Mouse (Mus musculus): ENCODE results near the gene Crym.

Crym gene

DNA sequence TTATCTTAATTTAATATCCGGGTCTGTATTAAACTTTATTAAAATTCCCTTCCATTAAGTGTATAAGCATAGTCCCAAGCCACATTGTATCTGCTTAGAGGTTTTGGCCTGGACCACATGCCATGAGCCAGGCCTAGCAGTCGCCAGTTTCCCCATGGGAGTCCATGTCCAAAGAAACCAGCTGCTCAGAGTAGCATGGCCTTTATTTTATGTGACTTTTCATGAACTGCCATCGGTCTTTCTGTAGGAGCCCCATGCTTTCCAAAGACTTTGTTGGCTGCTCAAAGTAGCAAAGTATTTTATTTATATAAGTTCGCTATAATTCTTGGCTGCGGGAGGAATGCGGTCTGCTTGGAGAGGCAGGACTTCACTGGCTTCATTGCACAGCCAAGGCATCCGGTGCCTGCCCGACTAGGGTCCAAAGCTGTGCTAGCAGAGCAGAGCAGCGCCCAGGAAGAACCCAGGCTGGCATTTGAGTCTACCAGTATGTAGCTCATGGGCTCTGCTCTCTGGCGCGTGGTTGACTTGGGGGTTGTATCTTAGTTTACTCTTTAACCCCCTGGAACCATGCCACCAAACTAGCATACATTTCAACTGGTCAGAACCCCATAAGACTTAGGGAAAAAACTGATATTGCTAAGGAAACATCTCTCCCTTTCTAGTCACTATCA, 38.2 kb downstream of the Crym start:
- DNase-seq (ENCODE audit: low spot score), result no peak

DNA sequence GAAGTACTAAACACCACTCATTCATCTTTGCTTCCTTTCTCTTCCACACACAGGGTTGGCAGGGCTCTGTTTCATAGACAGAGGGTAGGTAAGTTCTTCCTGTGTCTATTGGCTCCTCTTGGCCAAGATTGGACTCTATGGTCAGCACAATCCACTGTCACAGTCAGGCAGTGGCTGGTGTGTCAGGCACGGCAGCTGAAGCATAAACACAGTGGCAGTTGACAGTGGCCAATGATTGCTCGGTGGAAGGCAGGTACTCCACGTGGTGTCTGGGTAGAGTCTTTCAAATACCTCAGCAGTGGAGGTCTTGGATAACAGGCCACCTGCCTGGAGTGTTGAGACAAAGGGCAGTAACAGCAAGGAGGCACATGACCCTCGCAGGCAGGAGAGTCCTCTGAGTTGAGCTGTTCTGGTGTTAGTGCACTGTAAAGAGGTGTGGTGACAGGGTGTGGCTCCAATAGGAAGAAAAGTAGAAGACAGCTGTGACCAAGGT, 43.7 kb downstream of the Crym start:
- DNase-seq (ENCODE audit: low spot score), result no peak

DNA sequence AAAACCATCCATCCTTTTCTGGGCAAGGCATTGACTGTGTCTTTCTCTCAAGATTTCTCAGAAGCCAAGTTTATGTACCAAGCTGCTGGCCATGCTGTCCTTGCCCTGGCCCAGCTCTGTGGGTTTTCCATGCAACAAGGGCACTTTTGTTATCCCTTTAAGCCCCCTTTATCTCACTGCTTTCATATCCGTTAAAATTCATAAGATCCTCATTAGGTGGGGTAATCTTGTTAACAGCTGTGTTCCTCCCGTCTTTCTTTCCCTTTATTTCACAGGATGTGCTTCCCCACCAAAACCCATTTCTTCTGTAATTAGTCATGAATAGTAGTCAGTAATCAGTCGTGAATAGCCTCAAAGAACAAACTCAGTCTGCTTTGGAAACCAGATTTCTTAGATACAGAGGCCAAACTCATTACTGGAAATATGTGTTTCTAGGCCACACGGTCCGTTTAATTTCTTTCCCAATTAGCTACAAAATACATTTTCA, 44.3 kb downstream of the Crym start:
- DNase-seq (ENCODE audit: low spot score), result no peak

DNA sequence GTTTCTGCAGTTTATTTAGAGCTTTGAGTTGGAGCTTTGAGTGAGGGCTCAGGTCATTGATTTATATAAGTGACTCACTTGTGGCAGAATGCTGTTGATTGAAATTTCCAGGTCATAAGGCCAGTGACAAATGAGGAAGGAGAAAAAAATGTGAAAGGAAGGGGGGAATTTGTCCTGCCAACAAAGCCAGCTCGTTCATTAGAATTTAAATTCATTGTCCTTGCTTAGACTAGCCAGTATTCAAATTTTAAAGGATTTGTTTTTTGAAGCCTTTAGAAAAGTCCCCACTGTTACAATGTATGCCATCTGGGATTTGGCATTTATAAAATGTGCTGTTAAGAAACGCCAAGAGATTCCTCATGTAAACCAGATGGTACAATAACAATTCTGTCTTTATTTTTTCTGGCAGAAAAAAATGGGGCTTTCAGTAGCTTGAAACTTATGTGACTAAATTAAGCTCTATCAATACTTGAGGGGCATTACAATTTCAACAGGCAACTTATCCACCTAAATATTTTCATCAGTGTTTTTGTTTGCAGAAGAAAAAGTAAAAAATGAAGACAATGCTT, 45.0 kb downstream of the Crym start:
- no peak for DNase-seq (ENCODE audit: low spot score)

DNA sequence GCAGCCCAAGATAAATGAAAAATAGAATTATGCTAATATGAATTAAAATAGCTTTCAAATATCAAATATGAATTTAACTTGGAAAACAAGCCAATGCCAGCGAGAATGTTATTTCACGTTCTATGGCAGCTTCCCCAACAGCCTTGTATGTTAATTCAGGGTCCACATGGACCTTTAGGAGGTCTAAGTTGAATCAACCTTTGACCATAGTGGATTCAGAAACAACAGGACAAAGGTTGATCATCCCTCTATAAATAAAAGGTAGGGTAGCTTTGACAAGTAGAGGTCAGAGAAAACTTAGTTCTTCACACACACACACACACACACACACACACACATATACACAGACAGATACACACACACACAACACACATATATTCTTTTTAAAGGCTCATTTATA, 51.0 kb downstream of the Crym start:
- DNase-seq (ENCODE audit: low spot score), result no peak

DNA sequence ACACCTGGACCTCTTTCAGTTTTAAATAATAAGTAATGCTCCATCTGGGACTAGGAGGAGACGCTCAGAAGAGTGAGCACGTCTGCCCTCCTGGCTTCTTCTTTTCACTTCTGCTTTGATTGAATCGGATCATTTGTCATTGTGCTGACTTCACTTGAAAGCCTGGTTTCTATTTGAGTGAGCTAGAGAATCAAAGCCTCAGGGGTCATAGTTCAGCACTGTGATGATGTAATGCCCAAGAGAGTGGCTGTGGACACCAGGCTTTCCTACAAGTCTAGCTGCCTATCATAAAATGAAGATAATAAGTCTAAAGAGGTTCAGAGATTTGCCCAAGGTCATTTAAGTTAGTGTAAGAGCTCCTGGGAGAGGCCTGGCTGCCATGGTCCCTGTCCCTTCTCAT, 51.7 kb downstream of the Crym start:
- no peak for DNase-seq (ENCODE audit: low spot score)

DNA sequence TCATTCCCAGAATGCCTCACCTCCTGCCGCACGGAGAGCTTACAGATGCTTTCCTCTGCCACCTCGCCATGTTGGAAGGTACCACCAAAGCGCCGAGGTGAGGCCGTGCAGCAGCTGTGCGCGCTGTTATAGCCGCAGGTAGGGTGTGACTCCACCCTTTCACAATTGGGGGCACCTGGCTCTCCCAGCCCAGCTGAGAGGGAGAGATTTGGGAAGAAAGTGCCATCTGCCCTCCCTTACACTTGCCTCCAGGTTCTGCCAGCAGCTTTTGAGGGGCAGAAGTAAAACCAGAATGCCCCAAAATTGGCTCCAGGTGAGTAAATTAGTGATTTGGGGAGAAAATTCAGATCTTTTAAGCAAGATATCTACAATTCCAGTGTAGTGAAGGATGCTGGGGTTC, 56.7 kb downstream of the Crym start, which contains the start of gene Zp2:
Gene Zp2 (minus strand): TSS at position 101 of the 400 bp plus-strand sequence.
- no peak for DNase-seq (ENCODE audit: low spot score)

DNA sequence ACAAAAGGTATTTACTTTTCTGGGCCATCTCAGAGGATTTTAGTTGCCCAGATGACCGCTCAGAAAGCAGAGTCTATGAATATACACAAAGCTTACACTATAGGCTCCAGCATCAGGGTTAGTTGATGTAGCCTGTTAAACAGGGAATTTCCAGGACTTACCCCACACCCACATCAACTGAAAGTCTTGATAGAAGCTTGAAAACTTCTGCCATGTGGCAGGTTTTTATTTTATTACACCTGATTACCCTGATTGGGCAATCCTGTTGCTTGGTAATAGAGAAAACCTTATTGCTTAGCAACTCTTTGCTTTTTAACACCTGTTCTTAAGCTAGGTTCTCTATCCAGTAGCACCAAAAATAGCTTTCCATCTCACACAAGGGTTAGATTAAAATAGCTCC, 59.2 kb downstream of the Crym start:
- DNase-seq (ENCODE audit: low spot score), result no peak

All from ovary, adult 18-20 months (tissue).